Mouse (Mus musculus) R1 (cell line): ENCODE data around the gene Got2.

ENCODE experiments used
- DNase-seq: peaks from one replicate; pipeline ENCODE4 v3.0.0-alpha.2; 2018; ENCODE audit warnings: low read depth, low spot score

The Got2 gene

GRCm38 (mm10) chr8:95888285-95889136, at the start of gene Got2:
Gene Got2, minus strand, starts transcription at chr8:95888547.
- peak; percentile 95 for DNase-seq

- DNase-seq: no peak
Measured at GRCm38 (mm10) chr8:95932841-95933240, 44.5 kb upstream of the Got2 start.

- no peak for DNase-seq
Measured at GRCm38 (mm10) chr8:95929821-95930220, 41.5 kb upstream of the Got2 start.

GRCm38 (mm10) chr8:95916106-95916505, 27.8 kb upstream of the Got2 start:
- DNase-seq: peak; percentile 67

GRCm38 (mm10) chr8:95914905-95915643, 26.7 kb upstream of the Got2 start:
- peak; percentile 78 for DNase-seq

GRCm38 (mm10) chr8:95911240-95911639, 22.9 kb upstream of the Got2 start:
- DNase-seq: no peak

GRCm38 (mm10) chr8:95907885-95908284, 19.5 kb upstream of the Got2 start:
- DNase-seq: no peak

- no peak for DNase-seq
Measured at GRCm38 (mm10) chr8:95906738-95907137, 18.4 kb upstream of the Got2 start.

GRCm38 (mm10) chr8:95901864-95902263, 13.5 kb upstream of the Got2 start:
- peak; percentile 76 for DNase-seq

- DNase-seq: no peak
Measured at GRCm38 (mm10) chr8:95893701-95894100, 5.4 kb upstream of the Got2 start.

GRCm38 (mm10) chr8:95887578-95888284, 616 bp downstream of the Got2 start:
- DNase-seq: peak; percentile 63

GRCm38 (mm10) chr8:95886647-95887577, 1.4 kb downstream of the Got2 start:
- DNase-seq: no peak

- no peak for DNase-seq
Measured at GRCm38 (mm10) chr8:95885966-95886365, 2.4 kb downstream of the Got2 start.

GRCm38 (mm10) chr8:95885271-95885841, 3.0 kb downstream of the Got2 start:
- DNase-seq: no peak

GRCm38 (mm10) chr8:95884491-95884890, 3.9 kb downstream of the Got2 start:
- no peak for DNase-seq

- no peak for DNase-seq
Measured at GRCm38 (mm10) chr8:95882191-95882590, 6.2 kb downstream of the Got2 start.

- no peak for DNase-seq
Measured at GRCm38 (mm10) chr8:95881576-95881975, 6.8 kb downstream of the Got2 start.

GRCm38 (mm10) chr8:95879823-95880222, 8.5 kb downstream of the Got2 start:
- no peak for DNase-seq

GRCm38 (mm10) chr8:95878176-95878962, 10.0 kb downstream of the Got2 start:
- DNase-seq: peak; percentile 92

GRCm38 (mm10) chr8:95875270-95875669, 13.1 kb downstream of the Got2 start:
- DNase-seq: no peak
